Comparison of ENCODE assay signal across 9 mouse cellular contexts in the genomic region with DNA sequence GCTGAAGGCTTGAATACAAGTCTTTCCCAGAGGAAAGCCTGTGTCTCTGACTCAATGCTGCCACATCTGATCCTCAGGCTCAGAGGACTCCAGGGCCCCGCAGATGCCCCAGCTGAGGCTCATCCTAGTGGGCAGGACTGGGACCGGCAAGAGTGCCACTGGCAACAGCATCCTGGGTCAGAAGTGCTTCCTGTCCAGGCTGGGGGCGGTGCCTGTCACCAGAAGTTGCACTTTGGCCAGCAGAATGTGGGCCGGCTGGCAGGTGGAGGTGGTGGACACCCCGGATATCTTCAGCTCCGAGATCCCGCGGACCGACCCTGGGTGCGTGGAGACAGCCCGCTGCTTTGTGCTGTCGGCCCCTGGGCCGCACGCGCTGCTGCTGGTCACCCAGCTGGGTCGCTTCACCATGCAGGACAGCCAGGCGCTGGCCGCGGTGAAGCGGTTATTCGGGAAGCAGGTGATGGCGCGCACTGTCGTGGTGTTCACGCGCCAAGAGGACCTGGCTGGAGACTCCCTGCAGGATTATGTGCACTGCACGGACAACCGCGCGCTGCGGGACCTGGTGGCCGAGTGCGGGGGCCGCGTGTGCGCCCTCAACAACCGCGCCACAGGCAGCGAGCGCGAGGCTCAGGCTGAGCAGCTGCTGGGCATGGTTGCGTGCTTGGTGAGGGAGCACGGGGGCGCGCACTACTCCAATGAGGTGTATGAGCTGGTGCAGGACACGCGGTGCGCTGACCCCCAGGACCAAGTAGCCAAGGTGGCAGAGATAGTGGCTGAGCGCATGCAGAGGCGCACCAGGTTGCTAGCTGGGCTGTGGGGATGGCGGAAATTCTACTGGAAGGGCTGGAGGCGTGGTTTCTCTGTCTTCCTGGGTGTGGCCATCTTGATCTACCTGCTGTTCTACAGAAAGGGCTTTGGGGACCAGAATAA. TPM values are rescaled to one million over a fixed set of nuclear protein-coding genes. Genes with fewer than 3 reads are reported as not detected.
DNase-seq lines count a peak whose midpoint lies in the region; ATAC-seq and TF ChIP-seq lines count a peak whose summit lies in the region.
"Had no signal": no experiment of that assay in that cellular context is flagged by ENCODE, and none has a peak within 500 bp of the region (broad histone marks: within the 10 kb centered on the region; RNA-seq: fewer than 3 reads in every experiment).

No protein-coding gene starts in this region.

- no peak for TF ChIP-seq CTCF in forebrain, postnatal 0 days (IDR thresholded peaks at IDR 0.05; ENCODE audit: low read depth)

- peaks cover 55% of the 10 kb centered on the region for H3K27me3 ChIP-seq in heart, embryonic 13.5 days (replicated peaks)
- H3K27me3 ChIP-seq in forebrain, postnatal 0 days (ENCODE audit: insufficient read depth, low read length) = peaks cover 19% of the 10 kb centered on the region
- H3K27me3 ChIP-seq in midbrain, embryonic 12.5 days = peaks cover 45% of the 10 kb centered on the region

- H3K4me3 ChIP-seq in heart, embryonic 13.5 days = peak overlapping the region; percentile 52
- peak overlapping the region; percentile 43 for H3K4me3 ChIP-seq in forebrain, postnatal 0 days (ENCODE audit: low read depth, low read length)
- peak overlapping the region; percentile 46 for H3K4me3 ChIP-seq in midbrain, embryonic 12.5 days

- H3K36me3 ChIP-seq in heart, embryonic 13.5 days = peaks cover 3% of the 10 kb centered on the region; the same call in 1 of the 2 replicates
- no peaks in the 10 kb centered on the region for H3K36me3 ChIP-seq in forebrain, postnatal 0 days (ENCODE audit: insufficient read depth)
- H3K36me3 ChIP-seq in midbrain, embryonic 12.5 days = no peaks in the 10 kb centered on the region

- H3K9ac ChIP-seq in heart, embryonic 13.5 days = peak overlapping the region; percentile 51
- peak overlapping the region; percentile 58 for H3K9ac ChIP-seq in forebrain, postnatal 0 days
- peak overlapping the region; percentile 41; the same call in 1 of the 2 replicates for H3K9ac ChIP-seq in midbrain, embryonic 12.5 days (replicated peaks)

- no peak for DNase-seq in heart, postnatal 14 days
- peak; percentile 30 for DNase-seq in adrenal gland, postnatal 25 days
- DNase-seq in forebrain, postnatal 0 days = peak; percentile 45
- peak; percentile 84 for DNase-seq in kidney, postnatal 10 days
- no peak for DNase-seq in ovary, adult 18-20 months (ENCODE audit: low spot score)
- DNase-seq in urinary bladder, postnatal 36 days (ENCODE audit: low spot score in 2 of 2) = no peak

- no peak overlapping the region for H3K27ac ChIP-seq in heart, embryonic 13.5 days (replicated peaks)
- H3K27ac ChIP-seq in forebrain, postnatal 0 days (ENCODE audit: low read depth, low read length) = no peak overlapping the region
- no peak overlapping the region for H3K27ac ChIP-seq in midbrain, embryonic 12.5 days (replicated peaks)

- H3K4me2 ChIP-seq in heart, embryonic 13.5 days = peak overlapping the region; percentile 79
- H3K4me2 ChIP-seq in forebrain, postnatal 0 days (ENCODE audit: low read depth) = peak overlapping the region; percentile 79
- H3K4me2 ChIP-seq in midbrain, embryonic 12.5 days (replicated peaks) = peak overlapping the region; percentile 74

- ATAC-seq in heart, embryonic 13.5 days (ENCODE audit: extremely low read depth, insufficient number of reproducible peaks, low FRiP score, low TSS enrichment) = no peak
- peak; percentile 72 for ATAC-seq in forebrain, postnatal 0 days
- ATAC-seq in midbrain, embryonic 12.5 days (ENCODE audit: low FRiP score, low read depth) = no peak

- intact Hi-C loops in heart, postnatal 14 days (cut with DNase I) = loop anchor here (10.0 kb wide), 1 partner anchor 298 kb away; a partner anchor contains a TSS

- peaks cover 32% of the 10 kb centered on the region for H3K4me1 ChIP-seq in heart, embryonic 13.5 days
- H3K4me1 ChIP-seq in forebrain, postnatal 0 days (ENCODE audit: insufficient read depth) = no peaks in the 10 kb centered on the region
- H3K4me1 ChIP-seq in midbrain, embryonic 12.5 days = peaks cover 8% of the 10 kb centered on the region; the same call in 1 of the 2 replicates

- 12% methylated on average over 52 of the region's 52 CpGs for WGBS in heart, embryonic 13.5 days
- WGBS in forebrain, postnatal 0 days = 6% methylated on average over 52 of the region's 52 CpGs
- 3% methylated on average over 52 of the region's 52 CpGs for WGBS in midbrain, embryonic 12.5 days

- no peaks in the 10 kb centered on the region for H3K9me3 ChIP-seq in heart, embryonic 13.5 days
- no peaks in the 10 kb centered on the region for H3K9me3 ChIP-seq in forebrain, postnatal 0 days (ENCODE audit: low read length)
- H3K9me3 ChIP-seq in midbrain, embryonic 12.5 days = no peaks in the 10 kb centered on the region

RNA-seq across cellular contexts. Expression of a gene that starts 3.3 kb away (rescaled TPM):
- polyA plus RNA-seq in heart, embryonic 13.5 days (2015; fragmentation: Nextera tagmentation; extraction: Ambion mirVana) = 7.2 and 8.2 TPM in 2 replicates
- 1 to 10 TPM; 8.3 to 9.0 TPM for total RNA-seq in heart, postnatal 14 days (2021)
- total RNA-seq in adrenal gland, postnatal 25 days (2021) = 10.5 and 16.2 TPM in 2 replicates
- 0.62 and 1.4 TPM in 2 replicates for total RNA-seq in forebrain, postnatal 0 days (2014; rRNA removed)
- 1.7 and 3.7 TPM in 2 replicates for polyA plus RNA-seq in forebrain, postnatal 0 days (2015; fragmentation: Nextera tagmentation; extraction: Ambion mirVana)
- 0.87 and 0.97 TPM in 2 replicates for polyA plus RNA-seq in midbrain, embryonic 12.5 days (2016; fragmentation: Nextera tagmentation; extraction: Ambion mirVana)

RNA-seq across cellular contexts. Expression of a gene that starts 3.8 kb away (rescaled TPM):
- 24.2 and 27.5 TPM in 2 replicates for polyA plus RNA-seq in heart, embryonic 13.5 days (2015; fragmentation: Nextera tagmentation; extraction: Ambion mirVana)
- 10 to 100 TPM; 14.6 to 15.7 TPM for total RNA-seq in heart, postnatal 14 days (2021)
- 12.9 and 15.5 TPM in 2 replicates for total RNA-seq in adrenal gland, postnatal 25 days (2021)
- total RNA-seq in forebrain, postnatal 0 days (2014; rRNA removed) = 1.3 TPM in 2 replicates
- polyA plus RNA-seq in forebrain, postnatal 0 days (2015; fragmentation: Nextera tagmentation; extraction: Ambion mirVana) = 3.4 and 3.8 TPM in 2 replicates
- 5.0 and 5.5 TPM in 2 replicates for polyA plus RNA-seq in midbrain, embryonic 12.5 days (2016; fragmentation: Nextera tagmentation; extraction: Ambion mirVana)

RNA-seq across cellular contexts. Expression of a gene that starts 24.3 kb away (rescaled TPM):
- polyA plus RNA-seq in heart, embryonic 13.5 days (2015; fragmentation: Nextera tagmentation; extraction: Ambion mirVana) = not detected in 2 replicates
- total RNA-seq in heart, postnatal 14 days (2021) = under 1 TPM; 0.22 to 0.24 TPM
- 0.33 TPM in 1 of 2 replicates, not detected in the other for total RNA-seq in adrenal gland, postnatal 25 days (2021)
- not detected in 2 replicates for total RNA-seq in forebrain, postnatal 0 days (2014; rRNA removed)
- polyA plus RNA-seq in forebrain, postnatal 0 days (2015; fragmentation: Nextera tagmentation; extraction: Ambion mirVana) = not detected in 2 replicates
- polyA plus RNA-seq in midbrain, embryonic 12.5 days (2016; fragmentation: Nextera tagmentation; extraction: Ambion mirVana) = not detected in 2 replicates
- total RNA-seq: left cerebral cortex, postnatal 14 days had no signal

RNA-seq across cellular contexts. Expression of a gene that starts 24.3 kb away (rescaled TPM):
- 3.7 and 5.0 TPM in 2 replicates for polyA plus RNA-seq in heart, embryonic 13.5 days (2015; fragmentation: Nextera tagmentation; extraction: Ambion mirVana)
- 1 to 10 TPM; 3.5 to 7.9 TPM for total RNA-seq in heart, postnatal 14 days (2021)
- 6.7 and 6.9 TPM in 2 replicates for total RNA-seq in adrenal gland, postnatal 25 days (2021)
- not detected in 2 replicates for total RNA-seq in forebrain, postnatal 0 days (2014; rRNA removed)
- 0.57 TPM in 1 of 2 replicates, not detected in the other for polyA plus RNA-seq in forebrain, postnatal 0 days (2015; fragmentation: Nextera tagmentation; extraction: Ambion mirVana)
- polyA plus RNA-seq in midbrain, embryonic 12.5 days (2016; fragmentation: Nextera tagmentation; extraction: Ambion mirVana) = not detected in 2 replicates

RNA-seq across cellular contexts. Expression of a gene that starts 28.0 kb away (rescaled TPM):
- polyA plus RNA-seq in heart, embryonic 13.5 days (2015; fragmentation: Nextera tagmentation; extraction: Ambion mirVana) = 0.06 TPM in 1 of 2 replicates, not detected in the other
- under 1 TPM; 0.67 to 0.68 TPM for total RNA-seq in heart, postnatal 14 days (2021)
- total RNA-seq in adrenal gland, postnatal 25 days (2021) = 2.4 and 3.5 TPM in 2 replicates
- total RNA-seq in forebrain, postnatal 0 days (2014; rRNA removed) = not detected in 2 replicates
- not detected in 2 replicates for polyA plus RNA-seq in forebrain, postnatal 0 days (2015; fragmentation: Nextera tagmentation; extraction: Ambion mirVana)
- not detected in 2 replicates for polyA plus RNA-seq in midbrain, embryonic 12.5 days (2016; fragmentation: Nextera tagmentation; extraction: Ambion mirVana)
- total RNA-seq: left cerebral cortex, postnatal 14 days had no signal

Comparison
In these comparisons a context has a peak if more than half of its experiments do, and no peak if none do; other contexts are left out.
1. DNase-seq: peak in adrenal gland, postnatal 25 days (single experiment), forebrain, postnatal 0 days (single experiment) and kidney, postnatal 10 days (single experiment); none in heart, postnatal 14 days (0 of 2), ovary, adult 18-20 months (single experiment) and urinary bladder, postnatal 36 days (0 of 2).
2. Peak in every context shown above with its lines, with median percentiles within 50 percentile points of each other: H3K4me2 ChIP-seq, H3K4me3 ChIP-seq and H3K9ac ChIP-seq.